Mouse (Mus musculus) CH12.LX (cell line): Measurements from ENCODE around the gene Baz2b. TPM values are rescaled to one million over a fixed set of nuclear protein-coding genes. Genes with fewer than 3 reads are reported as not detected.

ENCODE experiments used
- DNase-seq: peaks from one replicate; pipeline ENCODE4 v3.0.0-alpha.2; 2013; ENCODE audit errors: extremely low read depth
- H3K27ac ChIP-seq: 2 replicates; pipeline ENCODE4 v1.5.1; 2012; ENCODE audit warnings: low read depth, mild to moderate bottlenecking, control low read depth, moderate library complexity; ENCODE audit not compliant: insufficient read depth
- H3K27me3 ChIP-seq: replicated peaks from 2 replicates; pipeline ENCODE3; 2012; ENCODE audit warnings: inconsistent platforms
- H3K36me3 ChIP-seq, 2 experiments: replicated peaks in 1 of 2; 2 replicates each; pipeline versions ENCODE3 to v1.6.1; 2012; ENCODE audit warnings: inconsistent platforms in 1 of 2, low read length in 1 of 2, mild to moderate bottlenecking in 1 of 2, mixed read lengths in 1 of 2, moderate library complexity in 1 of 2; ENCODE audit not compliant: control insufficient read depth in 1 of 2, insufficient read depth in 1 of 2
- H3K4me1 ChIP-seq, 2 experiments: 2 replicates each; pipeline ENCODE4 v1.6.1; 2012; ENCODE audit warnings: inconsistent platforms in 1 of 2, moderate library complexity in 1 of 2; ENCODE audit not compliant: insufficient read depth in 2 of 2, control insufficient read depth in 1 of 2
- H3K4me2 ChIP-seq: 2 replicates; pipeline ENCODE4 v1.6.1; 2012; ENCODE audit warnings: low read depth, mild to moderate bottlenecking, control low read depth; ENCODE audit not compliant: poor library complexity, insufficient read depth, severe bottlenecking
- H3K4me3 ChIP-seq, 3 experiments: fragments of 150-350 bp in 1 of 3; sonication (generic) in 1 of 3; replicated peaks in 1 of 3; 2 replicates each; pipeline versions ENCODE3 to v1.5.1; 2011 to 2012; ENCODE audit warnings: low read depth in 2 of 3, low read length in 2 of 3, mild to moderate bottlenecking in 2 of 3, moderate library complexity in 2 of 3, control low read depth in 1 of 3, improper control_type of control experiment in 1 of 3, inconsistent platforms in 1 of 3, mixed read lengths in 1 of 3; ENCODE audit not compliant: poor library complexity in 1 of 3
- H3K79me2 ChIP-seq: replicated peaks from 2 replicates; pipeline ENCODE4 v1.6.1; 2012; ENCODE audit warnings: mild to moderate bottlenecking, moderate library complexity; ENCODE audit not compliant: control insufficient read depth, poor library complexity, insufficient read depth, severe bottlenecking; ENCODE audit errors: extremely low read depth
- H3K9ac ChIP-seq: 2 replicates; pipeline ENCODE4 v1.6.1; 2012; ENCODE audit warnings: low read depth, mild to moderate bottlenecking, control low read depth, moderate library complexity; ENCODE audit not compliant: insufficient read depth
- H3K9me3 ChIP-seq: replicated peaks from 2 replicates; pipeline ENCODE3; 2012; ENCODE audit warnings: low read length, inconsistent platforms, mixed read lengths
- CHD1 ChIP-seq: IDR thresholded peaks from 2 replicates; pipeline ENCODE4 v1.6.1; 2012; ENCODE audit warnings: low read depth, low read length, improper control_type of control experiment, inconsistent platforms
- EP300 ChIP-seq: IDR thresholded peaks from 2 replicates; pipeline ENCODE4 v1.6.1; 2011; ENCODE audit warnings: low read length, improper control_type of control experiment
- HCFC1 ChIP-seq: IDR thresholded peaks from 2 replicates; pipeline ENCODE4 v1.6.1; 2012; ENCODE audit warnings: low read depth, mild to moderate bottlenecking, inconsistent platforms, low read length, improper control_type of control experiment
- IRF4 ChIP-seq: IDR thresholded peaks from 2 replicates; pipeline ENCODE4 v1.6.1; 2014; ENCODE audit warnings: low read depth, mild to moderate bottlenecking, inconsistent platforms, low read length, improper control_type of control experiment
- JUN ChIP-seq: IDR thresholded peaks from 2 replicates; pipeline ENCODE4 v1.6.1; 2011; ENCODE audit warnings: low read depth, mild to moderate bottlenecking, low read length, improper control_type of control experiment, moderate library complexity; ENCODE audit not compliant: insufficient read depth
- JUND ChIP-seq: conservative IDR thresholded peaks from 2 replicates; pipeline ENCODE4 v1.6.1; 2011; ENCODE audit warnings: low read depth, low read length, improper control_type of control experiment
- MAFK ChIP-seq: IDR thresholded peaks from 2 replicates; pipeline ENCODE4 v1.6.1; 2011; ENCODE audit warnings: low read length, improper control_type of control experiment; ENCODE audit not compliant: insufficient replicate concordance
- MAZ ChIP-seq: IDR thresholded peaks from 2 replicates; pipeline ENCODE4 v1.6.1; 2012; ENCODE audit warnings: low read depth, mild to moderate bottlenecking, inconsistent platforms, low read length, improper control_type of control experiment, moderate library complexity
- MXI1 ChIP-seq: IDR thresholded peaks from 2 replicates; pipeline ENCODE4 v1.6.1; 2011; ENCODE audit warnings: mild to moderate bottlenecking, low read depth, low read length, improper control_type of control experiment
- MYC ChIP-seq: IDR thresholded peaks from 2 replicates; pipeline ENCODE4 v1.6.1; 2011; ENCODE audit warnings: low read depth, mild to moderate bottlenecking, improper control_type of control experiment, low read length
- NELFE ChIP-seq: IDR thresholded peaks from 2 replicates; pipeline ENCODE4 v1.6.1; 2011; ENCODE audit warnings: low read depth, low read length, improper control_type of control experiment
- POLR2A ChIP-seq: IDR thresholded peaks from 2 replicates; pipeline ENCODE4 v1.6.1; 2011; ENCODE audit warnings: low read depth, mild to moderate bottlenecking, improper control_type of control experiment, low read length
- POLR2AphosphoS2 ChIP-seq: IDR thresholded peaks from 2 replicates; pipeline ENCODE4 v1.6.1; 2011; ENCODE audit warnings: low read depth, low read length, improper control_type of control experiment
- SMC3 ChIP-seq: IDR thresholded peaks from 2 replicates; pipeline ENCODE4 v1.6.1; 2011; ENCODE audit warnings: low read depth, low read length, improper control_type of control experiment
- TCF12 ChIP-seq: IDR thresholded peaks from 2 replicates; pipeline ENCODE4 v1.6.1; 2014; ENCODE audit warnings: low read depth, mild to moderate bottlenecking, inconsistent platforms, low read length, improper control_type of control experiment
- UBTF ChIP-seq: IDR thresholded peaks from 2 replicates; pipeline ENCODE4 v1.6.1; 2012; ENCODE audit warnings: low read depth, mild to moderate bottlenecking, inconsistent platforms, low read length, improper control_type of control experiment, moderate library complexity
- USF1 ChIP-seq: IDR thresholded peaks from 2 replicates; pipeline ENCODE4 v1.6.1; 2014; ENCODE audit warnings: low read depth, mild to moderate bottlenecking, inconsistent platforms, low read length, improper control_type of control experiment
- USF2 ChIP-seq: conservative IDR thresholded peaks from 2 replicates; pipeline ENCODE4 v1.6.1; 2011; ENCODE audit warnings: low read depth, low read length, improper control_type of control experiment
- dilution Hi-C: fragments of 300-500 bp; cut with MboI; formaldehyde crosslinking; loops from 2 replicates; pipeline ENCODE4 v1.14.3; 2020; ENCODE audit warnings: low sequenced_read_pairs; ENCODE audit not compliant: extremely low pct_unique_long_range_greater_than_20kb, extremely low pct_ligation_motif_present
- in situ Hi-C: fragments of 300-500 bp; cut with MboI; formaldehyde crosslinking; loops from 3 replicates; pipeline ENCODE4 v1.14.3; 2019; ENCODE audit warnings: low sequenced_read_pairs, low pct_ligation_motif_present, low pct_unique_long_range_greater_than_20kb, mixed read lengths
- polyA plus RNA-seq: library from polyadenylated mRNA; unstranded; fragments of >175 nt; gene quantifications from 2 replicates; pipeline ENCODE4 v1.2.1, GENCODE M21; 2012; ENCODE audit warnings: low read depth; ENCODE audit not compliant: insufficient read length
- total RNA-seq, 2 experiments: library from RNA; depleted of rRNA; stranded (reverse); fragments of 300-350 nt in 1 of 2; fragments of >200 nt in 1 of 2; gene quantifications; 2 replicates each; pipeline ENCODE4 v1.2.3; 2012 to 2014

Baz2b gene
- total and polyA plus RNA-seq, 3 experiments: 17.3 to 36.3 (median 31.9) TPM

DNA sequence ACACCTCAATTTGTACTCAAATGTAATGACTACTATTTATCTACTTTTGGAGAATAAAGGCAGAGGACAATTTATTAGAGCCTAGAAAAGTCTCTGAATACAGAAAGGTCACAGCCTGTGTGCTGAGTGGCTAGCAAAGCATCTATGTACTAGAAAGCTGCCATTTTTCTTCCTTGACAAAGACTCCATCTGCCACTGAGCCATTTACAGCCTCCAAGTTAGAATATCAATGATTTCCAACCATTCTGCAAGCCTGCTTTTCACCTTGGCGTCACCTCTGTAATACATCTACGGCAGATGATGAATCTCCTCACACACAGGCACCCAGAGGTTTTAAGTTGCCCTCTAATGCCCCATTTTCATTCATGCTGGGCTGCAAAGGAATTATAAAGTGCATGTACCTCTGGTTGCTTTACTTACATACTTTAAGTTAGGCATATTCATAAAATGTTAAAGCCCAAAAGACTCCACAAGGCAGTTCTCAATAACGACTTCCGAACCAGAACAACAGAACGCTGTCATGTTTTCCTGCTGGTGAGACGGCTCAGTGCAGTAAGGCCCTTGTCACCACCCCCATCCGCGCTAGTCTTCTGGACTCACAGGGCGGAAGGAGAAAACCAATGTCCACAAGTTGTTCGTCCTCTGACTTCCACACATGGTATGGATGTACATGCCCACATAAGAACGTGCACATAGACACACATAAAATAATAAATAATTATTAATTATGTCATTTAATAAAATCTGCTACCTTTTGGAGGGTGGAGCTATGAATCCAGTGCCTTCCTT, 156.2 kb downstream of the Baz2b start:
- Histone ChIP-seq H3K27ac (no peak overlapping the region), H3K4me2 (0 out of 2 replicates have a peak overlapping the region, but pooled peaks have one; percentile 6), H3K9ac (no peak overlapping the region), H3K9me3 (no peaks in the 10 kb centered on the region), H3K36me3 (peaks cover 0 to 3% of the 10 kb centered on the region in 2 experiments), H3K79me2 (no peaks in the 10 kb centered on the region; the same call in 1 of the 2 replicates), H3K4me1 (peaks cover 8 to 49% of the 10 kb centered on the region in 2 experiments), H3K4me3 (no peak overlapping the region), H3K27me3 (no peaks in the 10 kb centered on the region)
- DNase-seq: no peak
- in situ Hi-C loops: no loop called here
- dilution Hi-C loops: no loop called here
- TF ChIP-seq MAFK (no peak), USF1 (no peak), MXI1 (no peak)

DNA sequence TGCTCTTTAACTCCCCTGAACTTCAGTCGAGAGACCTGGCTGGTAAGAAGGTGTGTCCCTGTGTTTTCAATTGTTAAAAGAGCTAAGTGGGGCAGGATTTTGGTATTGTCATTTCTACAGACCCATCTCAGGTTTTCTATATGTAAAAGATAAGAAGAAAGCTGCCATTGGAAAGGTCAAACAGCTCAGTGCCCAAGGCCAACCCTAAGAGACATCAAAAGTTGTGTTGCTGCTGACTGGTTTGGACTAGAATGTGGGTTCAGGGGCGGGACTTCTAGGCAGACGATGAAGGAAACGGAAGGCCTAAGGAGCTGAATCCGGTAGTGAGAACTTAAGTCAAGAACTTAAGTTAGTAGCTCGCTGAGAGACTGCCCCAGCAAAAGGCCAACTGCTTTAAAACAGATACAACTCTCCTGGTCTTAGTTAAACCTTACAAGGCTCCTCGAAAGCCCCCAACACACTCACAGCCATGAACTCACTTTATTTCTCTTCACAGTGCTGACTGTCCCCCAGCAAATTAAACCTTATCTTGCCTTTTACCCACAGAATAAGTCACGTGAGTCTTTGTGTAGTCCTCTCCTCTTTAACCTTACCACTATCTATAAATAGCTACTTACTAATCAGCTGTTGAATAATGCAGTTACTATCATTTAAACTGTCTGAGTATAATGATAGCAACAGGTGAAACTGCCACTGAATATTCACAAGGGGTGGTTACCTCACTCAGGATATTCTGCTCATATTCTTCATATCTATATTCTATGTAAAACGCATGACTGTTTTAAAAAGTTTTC, 158.8 kb downstream of the Baz2b start:
- Histone ChIP-seq H3K4me3 (no peak overlapping the region), H3K27ac (no peak overlapping the region), H3K79me2 (no peaks in the 10 kb centered on the region; the same call in 1 of the 2 replicates), H3K9me3 (no peaks in the 10 kb centered on the region), H3K27me3 (no peaks in the 10 kb centered on the region), H3K36me3 (no peaks in the 10 kb centered on the region), H3K4me2 (no peak overlapping the region), H3K4me1 (peaks cover 14 to 62% of the 10 kb centered on the region in 2 experiments), H3K9ac (no peak overlapping the region)
- in situ Hi-C loops: no loop called here
- TF ChIP-seq JUND: no peak
- no peak for TF ChIP-seq HCFC1
- TF ChIP-seq NELFE: no peak
- no peak for TF ChIP-seq POLR2A
- no peak for TF ChIP-seq TCF12
- TF ChIP-seq SMC3: no peak
- no peak for TF ChIP-seq CHD1
- no peak for TF ChIP-seq IRF4
- no peak for TF ChIP-seq POLR2AphosphoS2
- no peak for TF ChIP-seq USF2
- no peak for TF ChIP-seq UBTF
- TF ChIP-seq MYC: no peak
- TF ChIP-seq MAFK: no peak
- TF ChIP-seq EP300: no peak
- no peak for TF ChIP-seq JUN
- no peak for TF ChIP-seq MAZ
- dilution Hi-C loops: no loop called here
- DNase-seq: no peak
